Mouse (Mus musculus): ENCODE data around the gene 2210010C04Rik. TPM values are rescaled to one million over a fixed set of nuclear protein-coding genes. Genes with fewer than 3 reads are reported as not detected.

Gene 2210010C04Rik
- not detected for total RNA-seq (2023)

DNA sequence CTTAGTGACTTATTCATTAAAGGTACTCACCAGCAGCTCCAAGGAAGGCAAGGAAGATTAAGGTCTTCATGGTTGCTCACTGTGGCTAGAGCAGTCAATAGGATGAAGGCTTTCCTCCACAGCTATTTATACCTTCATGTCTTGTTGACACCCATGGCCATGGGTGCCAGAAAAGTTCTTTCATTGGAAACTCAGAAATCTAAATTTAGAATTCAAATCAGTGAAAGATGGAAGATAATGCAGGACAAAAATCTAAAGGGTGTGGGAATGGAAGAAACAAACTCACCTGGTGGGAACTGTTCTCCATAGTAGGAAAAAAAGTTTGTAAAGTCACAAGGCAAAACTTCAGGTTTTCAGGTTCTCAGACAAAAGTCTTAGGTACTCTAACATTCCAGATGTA is at the start of gene 2210010C04Rik:
Gene 2210010C04Rik (minus strand): TSS at position 101 of the 400 bp plus-strand sequence.

DNA sequence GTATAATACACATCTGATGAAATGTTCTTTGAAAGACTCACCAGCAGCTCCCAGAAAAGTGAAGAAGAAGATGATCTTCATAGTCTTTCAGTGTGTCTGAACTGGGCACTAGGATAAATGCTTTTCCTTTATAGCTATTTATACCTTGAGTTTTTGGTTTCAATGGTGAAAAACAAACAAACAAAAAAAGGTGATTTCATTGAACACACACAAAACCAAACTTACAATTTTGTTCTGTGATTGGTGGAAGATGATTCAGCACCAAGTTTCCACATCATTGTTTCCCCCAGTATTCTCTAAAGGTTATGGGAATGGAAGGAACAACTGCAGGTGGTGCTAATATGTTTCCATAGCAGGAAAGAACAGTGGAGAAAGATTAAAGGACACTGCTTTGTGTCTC is 35.9 kb downstream of the 2210010C04Rik start, which contains the start of gene Gm2663:
Gene Gm2663 (minus strand): TSS at position 101 of the 400 bp plus-strand sequence.

Other genes starting within 250 kb of the 2210010C04Rik start
- not detected for gene Moxd2, start 148.0 kb downstream of the 2210010C04Rik start, total RNA-seq (2023)
- not detected for gene Prss58, start 135.1 kb downstream of the 2210010C04Rik start, total RNA-seq (2023)
- gene 1700074P13Rik, start 95.0 kb downstream of the 2210010C04Rik start, total RNA-seq (2023), result not detected
- not detected for gene Gm4744, start 83.6 kb downstream of the 2210010C04Rik start, total RNA-seq (2023)
- gene 1810009J06Rik, start 70.8 kb downstream of the 2210010C04Rik start, total RNA-seq (2023), result not detected
- gene Gm2663, start 36.0 kb downstream of the 2210010C04Rik start, total RNA-seq (2023), result not detected